Mouse (Mus musculus): ENCODE measurements around the gene Lgsn. TPM values are rescaled to one million over a fixed set of nuclear protein-coding genes. Genes with fewer than 3 reads are reported as not detected.

The Lgsn gene
- polyA plus RNA-seq, 1 experiment from 2014 or later, result not detected

GRCm38 (mm10) chr1:31156185-31156584 lies 20.0 kb upstream of the Lgsn start:
- WGBS, result 32% methylated on average over 2 of the region's 2 CpGs
- Histone ChIP-seq H3K4me1 (ENCODE audit: control insufficient read depth, insufficient read depth, low read length) (no peaks in the 10 kb centered on the region), H3K9me3 (replicated peaks; ENCODE audit: control insufficient read depth, low read length) (no peaks in the 10 kb centered on the region), H3K4me2 (ENCODE audit: low read depth, low read length) (no peak overlapping the region), H3K4me3 (replicated peaks; ENCODE audit: low read length) (no peak overlapping the region), H3K36me3 (ENCODE audit: control insufficient read depth, insufficient read depth, low read length) (no peaks in the 10 kb centered on the region), H3K27me3 (ENCODE audit: control insufficient read depth, insufficient read depth, low read length) (no peaks in the 10 kb centered on the region), H3K27ac (ENCODE audit: low read length) (peak overlapping the region; percentile 27; the same call in 1 of the 2 replicates), H3K9ac (ENCODE audit: low read length) (no peak overlapping the region)
- peak; percentile 79 for ATAC-seq (ENCODE audit: insufficient read depth, low FRiP score)

DNA sequence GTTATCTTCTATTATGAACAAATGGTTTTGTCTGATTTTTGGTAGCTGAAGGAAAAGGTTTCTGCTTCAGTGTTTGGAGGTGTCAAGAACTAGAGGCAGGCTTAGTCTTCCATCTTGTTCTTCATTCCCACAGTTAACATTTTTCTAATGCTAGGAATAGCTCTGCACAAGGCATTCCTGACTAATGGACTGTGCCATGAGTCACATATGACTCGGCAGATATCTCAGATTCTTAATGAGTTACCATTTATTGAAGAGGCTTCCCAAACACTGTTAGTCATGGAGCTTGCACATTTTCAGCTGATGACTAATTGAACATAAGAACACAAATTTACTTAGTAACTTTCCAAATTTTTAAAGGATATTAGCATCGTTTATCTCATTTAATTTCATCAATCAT lies 19.3 kb upstream of the Lgsn start:
- Histone ChIP-seq H3K9me3 (replicated peaks; ENCODE audit: control insufficient read depth, low read length) (no peaks in the 10 kb centered on the region), H3K9ac (ENCODE audit: low read length) (no peak overlapping the region), H3K4me3 (replicated peaks; ENCODE audit: low read length) (no peak overlapping the region), H3K27me3 (ENCODE audit: control insufficient read depth, insufficient read depth, low read length) (no peaks in the 10 kb centered on the region), H3K4me1 (ENCODE audit: control insufficient read depth, insufficient read depth, low read length) (no peaks in the 10 kb centered on the region), H3K4me2 (ENCODE audit: low read depth, low read length) (no peak overlapping the region), H3K27ac (ENCODE audit: low read length) (no peak overlapping the region), H3K36me3 (ENCODE audit: control insufficient read depth, insufficient read depth, low read length) (no peaks in the 10 kb centered on the region)
- WGBS, result 65% methylated on average over 2 of the region's 2 CpGs
- ATAC-seq (ENCODE audit: insufficient read depth, low FRiP score), result no peak

- peak; percentile 44 for ATAC-seq (ENCODE audit: insufficient read depth, low FRiP score)
- Histone ChIP-seq H3K27ac (ENCODE audit: low read length) (no peak overlapping the region), H3K9me3 (replicated peaks; ENCODE audit: control insufficient read depth, low read length) (no peaks in the 10 kb centered on the region), H3K36me3 (ENCODE audit: control insufficient read depth, insufficient read depth, low read length) (no peaks in the 10 kb centered on the region), H3K4me3 (replicated peaks; ENCODE audit: low read length) (no peak overlapping the region), H3K4me2 (ENCODE audit: low read depth, low read length) (no peak overlapping the region), H3K9ac (ENCODE audit: low read length) (no peak overlapping the region), H3K27me3 (ENCODE audit: control insufficient read depth, insufficient read depth, low read length) (no peaks in the 10 kb centered on the region), H3K4me1 (ENCODE audit: control insufficient read depth, insufficient read depth, low read length) (no peaks in the 10 kb centered on the region)
- WGBS, result 69% methylated on average over 18 of the region's 18 CpGs
Observed at GRCm38 (mm10) chr1:31164527-31165189, 11.5 kb upstream of the Lgsn start.

- H3K4me2 ChIP-seq (ENCODE audit: low read depth, low read length), result no peak overlapping the region
- H3K9ac ChIP-seq (ENCODE audit: low read length), result no peak overlapping the region
- H3K27me3 ChIP-seq (ENCODE audit: control insufficient read depth, insufficient read depth, low read length), result no peaks in the 10 kb centered on the region
- no peak for ATAC-seq (ENCODE audit: insufficient read depth, low FRiP score)
- H3K4me3 ChIP-seq (replicated peaks; ENCODE audit: low read length), result no peak overlapping the region
- H3K27ac ChIP-seq (ENCODE audit: low read length), result no peak overlapping the region
- H3K36me3 ChIP-seq (ENCODE audit: control insufficient read depth, insufficient read depth, low read length), result no peaks in the 10 kb centered on the region
- no peaks in the 10 kb centered on the region for H3K4me1 ChIP-seq (ENCODE audit: control insufficient read depth, insufficient read depth, low read length)
- H3K9me3 ChIP-seq (replicated peaks; ENCODE audit: control insufficient read depth, low read length), result no peaks in the 10 kb centered on the region
- 71% methylated on average over 7 of the region's 7 CpGs for whole genome bisulfite sequencing
Observed at GRCm38 (mm10) chr1:31165326-31166121, 10.7 kb upstream of the Lgsn start.

- H3K9me3 ChIP-seq (replicated peaks; ENCODE audit: control insufficient read depth, low read length), result no peaks in the 10 kb centered on the region
- WGBS, result 68% methylated on average over 3 of the region's 3 CpGs
- no peak overlapping the region for H3K9ac ChIP-seq (ENCODE audit: low read length)
- no peak for ATAC-seq (ENCODE audit: insufficient read depth, low FRiP score)
- H3K36me3 ChIP-seq (ENCODE audit: control insufficient read depth, insufficient read depth, low read length), result no peaks in the 10 kb centered on the region
- no peak overlapping the region for H3K4me3 ChIP-seq (replicated peaks; ENCODE audit: low read length)
- H3K4me1 ChIP-seq (ENCODE audit: control insufficient read depth, insufficient read depth, low read length), result no peaks in the 10 kb centered on the region
- H3K4me2 ChIP-seq (ENCODE audit: low read depth, low read length), result no peak overlapping the region
- no peaks in the 10 kb centered on the region for H3K27me3 ChIP-seq (ENCODE audit: control insufficient read depth, insufficient read depth, low read length)
- no peak overlapping the region for H3K27ac ChIP-seq (ENCODE audit: low read length)
Observed at GRCm38 (mm10) chr1:31175401-31175800, 800 bp upstream of the Lgsn start.

DNA sequence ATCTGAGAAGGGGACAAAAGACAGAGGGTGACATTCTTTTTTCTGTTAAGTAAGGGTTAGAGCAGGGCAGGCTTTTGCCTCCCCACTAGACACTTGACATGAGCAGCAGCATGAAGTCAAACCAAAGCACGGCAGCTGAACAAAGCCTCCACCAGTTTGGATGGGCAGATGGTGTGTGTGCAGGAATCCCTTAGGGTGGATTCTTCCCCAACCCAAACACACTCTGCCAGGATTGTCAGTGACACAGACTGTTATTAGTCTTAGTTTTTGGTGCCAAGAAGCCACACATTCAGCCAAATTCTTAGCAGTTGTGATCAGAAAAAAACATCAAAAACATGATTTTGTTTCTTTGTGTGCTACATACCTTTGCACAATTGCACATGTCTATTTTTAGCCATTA lies 2.1 kb downstream of the Lgsn start:
- 57% methylated on average over 1 of the region's 1 CpGs for WGBS
- H3K4me1 ChIP-seq (ENCODE audit: control insufficient read depth, insufficient read depth, low read length), result no peaks in the 10 kb centered on the region
- no peak overlapping the region for H3K4me3 ChIP-seq (replicated peaks; ENCODE audit: low read length)
- H3K36me3 ChIP-seq (ENCODE audit: control insufficient read depth, insufficient read depth, low read length), result no peaks in the 10 kb centered on the region
- H3K27me3 ChIP-seq (ENCODE audit: control insufficient read depth, insufficient read depth, low read length), result no peaks in the 10 kb centered on the region
- no peak for ATAC-seq (ENCODE audit: insufficient read depth, low FRiP score)
- H3K4me2 ChIP-seq (ENCODE audit: low read depth, low read length), result no peak overlapping the region
- no peaks in the 10 kb centered on the region for H3K9me3 ChIP-seq (replicated peaks; ENCODE audit: control insufficient read depth, low read length)
- no peak overlapping the region for H3K27ac ChIP-seq (ENCODE audit: low read length)
- H3K9ac ChIP-seq (ENCODE audit: low read length), result no peak overlapping the region

- Histone ChIP-seq H3K36me3 (ENCODE audit: control insufficient read depth, insufficient read depth, low read length) (no peaks in the 10 kb centered on the region), H3K9ac (ENCODE audit: low read length) (no peak overlapping the region), H3K27ac (ENCODE audit: low read length) (no peak overlapping the region), H3K4me3 (replicated peaks; ENCODE audit: low read length) (no peak overlapping the region), H3K9me3 (replicated peaks; ENCODE audit: control insufficient read depth, low read length) (no peaks in the 10 kb centered on the region), H3K4me2 (ENCODE audit: low read depth, low read length) (no peak overlapping the region), H3K27me3 (ENCODE audit: control insufficient read depth, insufficient read depth, low read length) (no peaks in the 10 kb centered on the region), H3K4me1 (ENCODE audit: control insufficient read depth, insufficient read depth, low read length) (no peaks in the 10 kb centered on the region)
- WGBS, result 77% methylated on average over 10 of the region's 10 CpGs
- ATAC-seq (ENCODE audit: insufficient read depth, low FRiP score), result no peak
Observed at GRCm38 (mm10) chr1:31190237-31190866, 14.2 kb downstream of the Lgsn start.

DNA sequence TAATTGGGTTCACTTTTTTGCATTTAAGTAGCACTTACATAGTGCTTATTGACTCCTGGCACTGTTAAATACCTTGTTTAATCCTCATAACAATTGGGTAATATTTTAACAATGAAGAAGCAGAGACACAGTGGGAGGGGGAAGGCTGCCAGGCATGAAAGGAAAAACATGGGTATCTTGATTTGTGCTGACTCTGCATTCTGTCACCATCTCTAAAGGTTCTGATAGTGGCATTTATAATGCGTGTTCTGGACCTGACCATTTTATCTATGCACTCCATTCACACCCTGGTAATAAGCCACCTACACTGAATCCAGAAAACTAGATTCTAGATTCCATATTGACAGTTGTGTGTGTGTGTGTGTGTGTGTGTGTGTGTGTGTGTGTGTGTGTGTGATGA lies 19.4 kb downstream of the Lgsn start:
- no peak overlapping the region for H3K4me2 ChIP-seq (ENCODE audit: low read depth, low read length)
- no peak overlapping the region for H3K27ac ChIP-seq (ENCODE audit: low read length)
- H3K9ac ChIP-seq (ENCODE audit: low read length), result no peak overlapping the region
- no peak for ATAC-seq (ENCODE audit: insufficient read depth, low FRiP score)
- WGBS, result 75% methylated on average over 1 of the region's 1 CpGs
- no peaks in the 10 kb centered on the region for H3K9me3 ChIP-seq (replicated peaks; ENCODE audit: control insufficient read depth, low read length)
- no peaks in the 10 kb centered on the region for H3K27me3 ChIP-seq (ENCODE audit: control insufficient read depth, insufficient read depth, low read length)
- H3K4me1 ChIP-seq (ENCODE audit: control insufficient read depth, insufficient read depth, low read length), result no peaks in the 10 kb centered on the region
- H3K4me3 ChIP-seq (replicated peaks; ENCODE audit: low read length), result no peak overlapping the region
- H3K36me3 ChIP-seq (ENCODE audit: control insufficient read depth, insufficient read depth, low read length), result no peaks in the 10 kb centered on the region

GRCm38 (mm10) chr1:31196959-31197358 lies 20.8 kb downstream of the Lgsn start:
- H3K27me3 ChIP-seq (ENCODE audit: control insufficient read depth, insufficient read depth, low read length), result no peaks in the 10 kb centered on the region
- H3K4me3 ChIP-seq (replicated peaks; ENCODE audit: low read length), result no peak overlapping the region
- H3K27ac ChIP-seq (ENCODE audit: low read length), result no peak overlapping the region
- H3K36me3 ChIP-seq (ENCODE audit: control insufficient read depth, insufficient read depth, low read length), result no peaks in the 10 kb centered on the region
- no peaks in the 10 kb centered on the region for H3K4me1 ChIP-seq (ENCODE audit: control insufficient read depth, insufficient read depth, low read length)
- no peaks in the 10 kb centered on the region for H3K9me3 ChIP-seq (replicated peaks; ENCODE audit: control insufficient read depth, low read length)
- 91% methylated on average over 3 of the region's 3 CpGs for whole genome bisulfite sequencing
- H3K9ac ChIP-seq (ENCODE audit: low read length), result no peak overlapping the region
- no peak overlapping the region for H3K4me2 ChIP-seq (ENCODE audit: low read depth, low read length)
- ATAC-seq (ENCODE audit: insufficient read depth, low FRiP score), result no peak
